Mouse (Mus musculus): Measurements from ENCODE around the gene Cyb5r1. TPM values are rescaled to one million over a fixed set of nuclear protein-coding genes. Genes with fewer than 3 reads are reported as not detected.

Gene Cyb5r1
- total RNA-seq (2017), result 56.4 to 76.4 TPM (median 62.0 TPM) in 3 replicates

DNA sequence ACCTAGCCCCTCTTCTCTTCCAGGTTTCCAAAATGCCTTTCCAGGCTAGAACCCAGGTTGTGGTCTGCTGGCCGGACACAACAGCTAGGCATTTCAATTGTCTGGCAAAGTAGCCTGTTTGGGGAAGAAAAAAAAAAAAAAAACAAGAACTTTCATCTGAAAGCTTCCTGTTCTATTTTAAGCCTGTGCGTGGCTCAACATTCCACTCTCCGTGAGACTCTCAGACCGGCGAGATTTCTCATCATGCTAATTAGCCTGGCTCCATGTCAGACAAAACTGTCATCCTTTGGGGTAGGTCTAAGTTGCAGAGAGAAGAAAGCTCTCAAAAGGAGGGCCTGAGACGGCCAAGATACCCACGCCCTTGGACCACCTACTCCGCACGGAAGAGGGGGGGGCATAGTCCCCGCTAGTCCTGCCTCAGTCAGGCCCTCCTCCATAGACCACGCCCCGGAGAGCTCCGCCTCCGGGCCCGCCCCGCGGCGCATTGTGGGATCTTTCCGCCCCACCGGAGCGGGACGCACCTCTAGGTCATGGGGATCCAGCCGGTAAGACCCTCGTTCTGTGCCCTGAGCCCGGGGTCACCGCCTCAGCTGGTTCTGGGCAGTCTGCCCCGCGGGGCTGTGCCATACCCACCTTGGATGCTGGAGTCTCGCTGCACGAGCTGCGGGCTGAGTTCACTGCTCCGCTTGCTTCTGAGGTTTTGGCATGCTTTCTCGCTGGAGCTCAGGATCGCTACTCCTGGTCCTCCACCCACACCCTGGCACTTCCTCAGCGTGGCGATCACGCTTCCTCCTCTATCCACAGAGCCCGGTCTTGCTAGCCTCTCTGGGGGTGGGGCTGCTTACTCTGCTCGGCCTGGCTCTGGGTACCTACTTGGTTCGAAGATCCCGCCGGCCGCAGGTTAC, at the start of gene Cyb5r1:
Gene Cyb5r1 (plus strand): TSS at position 51 of the 905 bp plus-strand sequence.
- ATAC-seq (replicated peaks; ENCODE audit: insufficient number of reproducible peaks, low FRiP score, low TSS enrichment, poor library complexity, severe bottlenecking), result peak; percentile 85

DNA sequence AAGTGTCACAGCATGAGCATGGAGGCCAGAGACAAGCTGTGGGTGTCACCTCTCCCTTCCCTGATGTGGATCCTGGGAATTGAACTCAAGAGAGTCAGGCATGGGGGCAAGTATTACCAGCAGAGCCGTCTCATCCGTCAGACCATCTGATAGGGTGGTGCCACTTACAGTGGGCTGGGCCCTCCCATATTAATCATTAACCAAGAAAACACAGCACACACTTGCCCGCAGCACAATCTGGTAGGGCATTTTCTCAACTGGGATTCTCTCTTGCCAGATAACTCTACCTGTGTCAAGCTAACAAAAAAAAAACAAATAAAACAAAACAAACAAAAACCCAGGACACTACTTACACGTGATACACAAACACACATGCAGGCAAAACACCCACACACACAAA, 47.9 kb upstream of the Cyb5r1 start:
- no peak for ATAC-seq (replicated peaks; ENCODE audit: insufficient number of reproducible peaks, low FRiP score, low TSS enrichment, poor library complexity, severe bottlenecking)

GRCm38 (mm10) chr1:134360656-134361055, 44.7 kb upstream of the Cyb5r1 start:
- ATAC-seq (replicated peaks; ENCODE audit: insufficient number of reproducible peaks, low FRiP score, low TSS enrichment, poor library complexity, severe bottlenecking), result no peak

DNA sequence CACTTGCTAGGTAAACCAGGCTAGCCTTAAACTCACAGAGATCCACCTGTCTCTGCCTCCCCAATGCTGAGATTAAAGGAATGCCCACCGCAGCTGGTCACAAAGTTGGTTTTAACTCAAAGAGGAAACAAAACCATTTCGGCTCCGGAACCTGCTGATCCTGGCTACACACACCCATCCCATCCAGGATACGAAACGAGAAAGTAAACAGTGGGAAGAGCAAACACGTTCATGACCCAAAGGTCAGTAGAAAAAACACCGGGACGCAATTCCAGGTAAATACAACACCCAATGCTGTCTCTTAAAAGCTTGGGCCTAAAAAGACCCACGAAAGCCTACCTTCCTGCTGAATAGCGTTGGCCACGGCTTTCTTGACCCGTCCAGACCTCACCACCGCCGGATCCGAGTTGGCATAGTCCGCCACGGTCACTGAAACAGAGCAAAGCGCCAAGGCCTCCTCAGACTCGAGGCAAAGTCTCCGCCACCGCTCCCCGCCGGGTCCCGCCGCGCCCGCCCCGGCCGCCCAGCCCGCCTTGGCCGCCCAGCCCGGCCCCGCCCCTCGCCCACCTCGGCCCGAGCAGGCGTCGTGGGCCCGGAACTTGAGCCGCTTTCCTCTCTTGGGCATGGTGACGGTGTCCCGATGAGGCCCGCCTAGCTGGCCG, 44.0 kb upstream of the Cyb5r1 start:
- ATAC-seq (replicated peaks; ENCODE audit: insufficient number of reproducible peaks, low FRiP score, low TSS enrichment, poor library complexity, severe bottlenecking), result no peak; the same call in 1 of the 2 replicates

GRCm38 (mm10) chr1:134361857-134362212, 43.5 kb upstream of the Cyb5r1 start, which contains the start of gene Tmem183a:
Tmem183a (minus strand) TSS chr1:134361979.
- peak; percentile 87 for ATAC-seq (replicated peaks; ENCODE audit: insufficient number of reproducible peaks, low FRiP score, low TSS enrichment, poor library complexity, severe bottlenecking)

DNA sequence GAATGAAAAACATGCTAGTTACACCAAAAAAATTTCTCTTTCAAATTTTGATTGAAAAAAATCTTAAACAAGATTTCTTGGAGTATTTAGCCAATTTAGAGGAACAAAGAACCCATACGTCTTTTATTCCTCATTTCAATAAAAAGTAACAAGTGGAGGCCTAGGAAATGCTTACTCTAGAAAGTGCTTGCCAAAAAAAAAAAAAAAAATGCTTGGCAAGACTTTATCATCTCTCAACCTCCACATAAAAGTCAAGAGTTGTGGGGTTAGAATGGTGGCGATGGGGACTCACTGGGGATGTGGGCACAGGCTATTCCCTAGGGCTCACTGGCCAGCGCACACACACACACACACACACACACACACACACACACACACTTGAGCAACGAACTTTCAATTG, 42.2 kb upstream of the Cyb5r1 start:
- ATAC-seq (replicated peaks; ENCODE audit: insufficient number of reproducible peaks, low FRiP score, low TSS enrichment, poor library complexity, severe bottlenecking), result no peak

- ATAC-seq (replicated peaks; ENCODE audit: insufficient number of reproducible peaks, low FRiP score, low TSS enrichment, poor library complexity, severe bottlenecking), result no peak
Observed at GRCm38 (mm10) chr1:134365491-134365890, 39.9 kb upstream of the Cyb5r1 start.

GRCm38 (mm10) chr1:134368777-134369337, 36.5 kb upstream of the Cyb5r1 start:
- peak; percentile 53; the same call in 1 of the 2 replicates for ATAC-seq (replicated peaks; ENCODE audit: insufficient number of reproducible peaks, low FRiP score, low TSS enrichment, poor library complexity, severe bottlenecking)

GRCm38 (mm10) chr1:134374124-134374523, 31.2 kb upstream of the Cyb5r1 start:
- no peak for ATAC-seq (replicated peaks; ENCODE audit: insufficient number of reproducible peaks, low FRiP score, low TSS enrichment, poor library complexity, severe bottlenecking)

- ATAC-seq (replicated peaks; ENCODE audit: insufficient number of reproducible peaks, low FRiP score, low TSS enrichment, poor library complexity, severe bottlenecking), result no peak
Observed at GRCm38 (mm10) chr1:134381051-134381450, 24.3 kb upstream of the Cyb5r1 start.

GRCm38 (mm10) chr1:134381795-134382625, 23.3 kb upstream of the Cyb5r1 start:
- no peak for ATAC-seq (replicated peaks; ENCODE audit: insufficient number of reproducible peaks, low FRiP score, low TSS enrichment, poor library complexity, severe bottlenecking)

- ATAC-seq (replicated peaks; ENCODE audit: insufficient number of reproducible peaks, low FRiP score, low TSS enrichment, poor library complexity, severe bottlenecking), result no peak
Observed at GRCm38 (mm10) chr1:134384581-134384980, 20.8 kb upstream of the Cyb5r1 start.

GRCm38 (mm10) chr1:134385176-134385575, 20.2 kb upstream of the Cyb5r1 start:
- ATAC-seq (replicated peaks; ENCODE audit: insufficient number of reproducible peaks, low FRiP score, low TSS enrichment, poor library complexity, severe bottlenecking), result no peak

GRCm38 (mm10) chr1:134385666-134386065, 19.7 kb upstream of the Cyb5r1 start, which contains the start of gene 4933406M09Rik:
4933406M09Rik (plus strand) TSS chr1:134385940.
- no peak for ATAC-seq (replicated peaks; ENCODE audit: insufficient number of reproducible peaks, low FRiP score, low TSS enrichment, poor library complexity, severe bottlenecking)

DNA sequence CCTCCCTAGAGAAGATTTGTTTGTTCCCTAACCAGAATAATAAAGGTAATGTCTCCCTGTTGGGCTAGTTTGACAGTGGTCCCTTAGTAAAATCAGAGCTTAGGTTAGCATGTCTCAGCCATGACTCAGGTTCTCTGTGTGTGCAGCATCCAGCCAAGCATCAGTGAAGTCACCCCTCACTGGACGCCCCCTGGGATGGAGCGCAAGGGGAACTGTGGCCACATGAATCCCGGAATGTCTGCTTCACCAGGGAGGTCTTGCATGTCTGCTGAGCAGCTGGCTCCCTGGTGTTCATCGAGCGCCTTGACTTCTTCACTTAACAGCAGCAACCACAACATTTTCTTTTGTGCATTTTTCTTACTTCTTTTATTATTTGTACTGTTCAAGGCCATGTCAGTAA, 11.5 kb upstream of the Cyb5r1 start:
- ATAC-seq (replicated peaks; ENCODE audit: insufficient number of reproducible peaks, low FRiP score, low TSS enrichment, poor library complexity, severe bottlenecking), result no peak

- no peak for ATAC-seq (replicated peaks; ENCODE audit: insufficient number of reproducible peaks, low FRiP score, low TSS enrichment, poor library complexity, severe bottlenecking)
Observed at GRCm38 (mm10) chr1:134398210-134398609, 7.1 kb upstream of the Cyb5r1 start.

DNA sequence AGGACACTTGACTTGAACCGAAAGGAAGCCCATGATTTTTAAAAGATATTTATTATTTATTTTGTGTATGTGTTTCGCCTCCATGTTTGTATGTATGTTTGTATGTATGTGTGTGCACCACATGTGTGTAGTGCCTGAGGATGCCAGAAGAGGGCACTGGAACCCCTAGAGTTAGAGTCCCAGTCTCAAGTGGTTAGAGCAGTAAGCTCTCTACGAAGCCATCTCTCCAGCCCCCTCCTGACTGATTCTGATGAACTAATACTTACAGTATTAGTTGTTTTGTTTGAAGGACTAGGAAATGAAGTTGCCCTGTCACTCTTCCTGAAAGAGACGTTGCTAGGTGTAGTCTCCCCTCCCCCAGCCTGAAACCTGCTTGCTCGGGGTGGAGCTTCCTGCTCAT, 5.6 kb upstream of the Cyb5r1 start:
- 0 out of 2 replicates have a peak, but pooled peaks have one; percentile 35 for ATAC-seq (replicated peaks; ENCODE audit: insufficient number of reproducible peaks, low FRiP score, low TSS enrichment, poor library complexity, severe bottlenecking)

DNA sequence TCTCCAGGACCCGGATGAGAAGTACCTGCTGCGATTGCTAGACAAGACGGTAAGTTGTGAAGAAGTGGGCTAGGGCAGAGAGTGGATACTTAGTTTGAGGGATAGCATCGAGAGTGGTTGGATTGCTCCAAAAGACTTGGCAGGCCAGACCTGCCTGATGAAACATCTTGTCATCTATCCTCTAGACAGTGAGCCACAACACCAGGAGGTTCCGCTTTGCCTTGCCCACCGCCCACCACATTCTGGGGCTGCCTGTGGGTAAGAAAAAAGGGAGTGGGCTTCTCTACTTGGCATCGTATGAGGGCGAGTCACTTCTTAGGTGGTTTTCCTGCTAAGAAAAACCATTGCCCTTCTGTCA, 1.0 kb downstream of the Cyb5r1 start:
- ATAC-seq (replicated peaks; ENCODE audit: insufficient number of reproducible peaks, low FRiP score, low TSS enrichment, poor library complexity, severe bottlenecking), result peak; percentile 7; the same call in 1 of the 2 replicates

GRCm38 (mm10) chr1:134408080-134408479, 2.7 kb downstream of the Cyb5r1 start:
- no peak for ATAC-seq (replicated peaks; ENCODE audit: insufficient number of reproducible peaks, low FRiP score, low TSS enrichment, poor library complexity, severe bottlenecking)
